Mouse (Mus musculus) hematopoietic multipotent progenitor cell, adult 10-12 weeks (in vitro differentiated cells): Measurements from ENCODE around the gene Cand1. TPM values are rescaled to one million over a fixed set of nuclear protein-coding genes. Genes with fewer than 3 reads are reported as not detected.

ENCODE experiments used
- polyA plus RNA-seq: library from polyadenylated mRNA; stranded (reverse); fragments of >175 nt; gene quantifications from 2 replicates; pipeline ENCODE4 v1.2.3, GENCODE M21; 2012; ENCODE audit warnings: low replicate concordance

Gene Cand1
- polyA plus RNA-seq = 11.1 and 35.2 TPM in 2 replicates

GRCm38 (mm10) chr10:119239969-119240721 lies at the start of gene Cand1:
Gene Cand1, minus strand, starts transcription at chr10:119240055.

Other genes starting within 250 kb of the Cand1 start
- gene Grip1, start 213.8 kb upstream of the Cand1 start, polyA plus RNA-seq = not detected in 2 replicates